Comparison of ENCODE assay signal across 21 mouse cellular contexts in genomic region chr16:8817872-8818271, GRCm38 (mm10). TPM values are rescaled to one million over a fixed set of nuclear protein-coding genes. Genes with fewer than 3 reads are reported as not detected.
A peak's percentile ranks its signal among the peaks of the same experiment; 100 is the strongest.
DNase-seq lines count a peak whose midpoint lies in the region; ATAC-seq lines count a peak whose summit lies in the region.
"Had no signal": no experiment of that assay in that cellular context is flagged by ENCODE, and none has a peak within 500 bp of the region (broad histone marks: within the 10 kb centered on the region; RNA-seq: fewer than 3 reads in every experiment).

No protein-coding gene starts in this region.

- no peaks in the 10 kb centered on the region for H3K4me1 ChIP-seq in forebrain, embryonic 16.5 days (replicated peaks; ENCODE audit: control insufficient read depth, insufficient read depth, low read length)
- H3K4me1 ChIP-seq: embryonic facial prominence, embryonic 10.5 days; embryonic facial prominence, embryonic 13.5 days; forebrain, embryonic 12.5 days; forebrain, embryonic 15.5 days; hindbrain, embryonic 12.5 days; hindbrain, embryonic 15.5 days had no signal

- no peaks in the 10 kb centered on the region for H3K9me3 ChIP-seq in forebrain, embryonic 16.5 days (ENCODE audit: control insufficient read depth, low read length)
- H3K9me3 ChIP-seq: embryonic facial prominence, embryonic 10.5 days; embryonic facial prominence, embryonic 13.5 days; forebrain, embryonic 12.5 days; forebrain, embryonic 15.5 days; hindbrain, embryonic 12.5 days; hindbrain, embryonic 15.5 days had no signal

- no peak overlapping the region for H3K4me3 ChIP-seq in forebrain, embryonic 16.5 days (replicated peaks; ENCODE audit: low read length)
- H3K4me3 ChIP-seq: embryonic facial prominence, embryonic 10.5 days; embryonic facial prominence, embryonic 13.5 days; erythroblast, embryonic 14.5 days; forebrain, embryonic 12.5 days; forebrain, embryonic 15.5 days; hindbrain, embryonic 12.5 days; hindbrain, embryonic 15.5 days had no signal

- DNase-seq in cerebellum, adult 11 months, result peak; percentile 22
- peak; percentile 41 for DNase-seq in heart, adult 11 months
- DNase-seq in heart, adult 18-20 months, result no peak
- DNase-seq in cerebellum, postnatal 25 days, result peak; percentile 39 to 53
- DNase-seq: adrenal gland, postnatal 10 days; adrenal gland, postnatal 36 days; embryo, embryonic 11 days; gastrocnemius, postnatal 10 days; kidney, adult 2 months had no signal

- H3K9ac ChIP-seq in forebrain, embryonic 16.5 days (replicated peaks; ENCODE audit: low read depth, low read length), result no peak overlapping the region
- H3K9ac ChIP-seq: embryonic facial prominence, embryonic 13.5 days; forebrain, embryonic 12.5 days; forebrain, embryonic 15.5 days; hindbrain, embryonic 12.5 days; hindbrain, embryonic 15.5 days had no signal

- no peak; the same call in 1 of the 2 replicates for ATAC-seq in cerebellum, adult (ENCODE audit: insufficient number of reproducible peaks, low FRiP score, low TSS enrichment)
- no peak for ATAC-seq in forebrain, embryonic 16.5 days
- ATAC-seq: activated CD4-positive, CD25-positive, alpha-beta regulatory T cell, adult 4 months; forebrain, embryonic 15.5 days; intestine, postnatal 0 days had no signal

- H3K4me2 ChIP-seq in forebrain, embryonic 16.5 days (ENCODE audit: low read length), result no peak overlapping the region
- H3K4me2 ChIP-seq: embryonic facial prominence, embryonic 13.5 days; forebrain, embryonic 12.5 days; forebrain, embryonic 15.5 days; heart, embryonic 11.5 days; hindbrain, embryonic 12.5 days; hindbrain, embryonic 15.5 days had no signal

- no peak overlapping the region for H3K27ac ChIP-seq in forebrain, embryonic 16.5 days (ENCODE audit: low read length)
- H3K27ac ChIP-seq: embryonic facial prominence, embryonic 10.5 days; embryonic facial prominence, embryonic 13.5 days; forebrain, embryonic 12.5 days; forebrain, embryonic 15.5 days; hindbrain, embryonic 12.5 days; hindbrain, embryonic 15.5 days had no signal

- H3K36me3 ChIP-seq in forebrain, embryonic 16.5 days (ENCODE audit: control insufficient read depth, insufficient read depth), result no peaks in the 10 kb centered on the region
- H3K36me3 ChIP-seq: embryonic facial prominence, embryonic 10.5 days; embryonic facial prominence, embryonic 13.5 days; forebrain, embryonic 12.5 days; forebrain, embryonic 15.5 days; hindbrain, embryonic 12.5 days; hindbrain, embryonic 15.5 days had no signal

- no peaks in the 10 kb centered on the region for H3K27me3 ChIP-seq in forebrain, embryonic 16.5 days (replicated peaks; ENCODE audit: control insufficient read depth, insufficient read depth, low read length)
- H3K27me3 ChIP-seq: embryonic facial prominence, embryonic 13.5 days; forebrain, embryonic 12.5 days; forebrain, embryonic 15.5 days; hindbrain, embryonic 12.5 days; hindbrain, embryonic 15.5 days had no signal

- WGBS in forebrain, embryonic 16.5 days, result 81% methylated on average over 4 of the region's 4 CpGs

RNA-seq across cellular contexts. Expression of gene 1810013L24Rik, which starts 12.0 kb away (rescaled TPM):
- total RNA-seq in heart, adult 18-20 months (2021), result 100 to 1,000 TPM; 113 to 118 TPM
- polyA plus RNA-seq in forebrain, embryonic 16.5 days (2015; fragmentation: Nextera tagmentation; extraction: Ambion mirVana), result 29.0 and 30.6 TPM in 2 replicates

RNA-seq across cellular contexts. Expression of gene Usp7, which starts 25.8 kb away (rescaled TPM):
- 10 to 100 TPM; 41.3 to 49.2 TPM for total RNA-seq in heart, adult 18-20 months (2021)
- 32.4 and 40.2 TPM in 2 replicates for polyA plus RNA-seq in forebrain, embryonic 16.5 days (2015; fragmentation: Nextera tagmentation; extraction: Ambion mirVana)

Comparison
In these comparisons a context has a peak if more than half of its experiments do, and no peak if none do; other contexts are left out.
1. DNase-seq: peak in cerebellum, adult 11 months (single experiment), heart, adult 11 months (single experiment) and cerebellum, postnatal 25 days (2 of 2); none in heart, adult 18-20 months (0 of 2).